Mouse (Mus musculus) neural tube, embryonic 14.5 days (tissue): ENCODE data around the gene Atp6v1g3. TPM values are rescaled to one million over a fixed set of nuclear protein-coding genes. Genes with fewer than 3 reads are reported as not detected.

ENCODE experiments used
- ATAC-seq: fragments of 200-750 bp; cut with Nextera tagmentation; 2 replicates; pipeline ENCODE4 v1.8.0; 2017; ENCODE audit warnings: low read depth, mild to moderate bottlenecking, moderate TSS enrichment, moderate library complexity
- H3K27ac ChIP-seq: fragments of 300-500 bp; sonication (generic); 2 replicates; pipeline ENCODE4 v1.5.1; 2014; ENCODE audit warnings: low read depth, mild to moderate bottlenecking, control low read depth, low read length, moderate library complexity, mixed read lengths
- H3K27me3 ChIP-seq: fragments of 300-500 bp; sonication (generic); 2 replicates; pipeline ENCODE4 v1.6.1; 2014; ENCODE audit warnings: low read length; ENCODE audit not compliant: control insufficient read depth, insufficient read depth
- H3K36me3 ChIP-seq: fragments of 300-500 bp; sonication (generic); 2 replicates; pipeline ENCODE4 v1.6.1; 2014; ENCODE audit warnings: low read length, mixed read lengths; ENCODE audit not compliant: control insufficient read depth, insufficient read depth
- H3K4me1 ChIP-seq: fragments of 300-500 bp; sonication (generic); 2 replicates; pipeline ENCODE4 v1.6.1; 2014; ENCODE audit warnings: low read length; ENCODE audit not compliant: control insufficient read depth, insufficient read depth
- H3K4me2 ChIP-seq: fragments of 300-500 bp; sonication (generic); 2 replicates; pipeline ENCODE4 v1.6.1; 2014; ENCODE audit warnings: mild to moderate bottlenecking, low read depth, low read length, control low read depth
- H3K4me3 ChIP-seq: fragments of 300-500 bp; sonication (generic); 2 replicates; pipeline ENCODE4 v1.5.1; 2014; ENCODE audit warnings: low read depth, low read length, control low read depth, mixed read lengths
- H3K9ac ChIP-seq: fragments of 300-500 bp; sonication (generic); replicated peaks from 2 replicates; pipeline ENCODE4 v1.6.1; 2014; ENCODE audit warnings: low read depth, mild to moderate bottlenecking, control low read depth, low read length, mixed read lengths
- H3K9me3 ChIP-seq: fragments of 300-500 bp; sonication (generic); 2 replicates; pipeline ENCODE4 v1.6.1; 2016; ENCODE audit warnings: low read length; ENCODE audit not compliant: control insufficient read depth
- WGBS: fragments of 180-500 bp; shearing (Covaris S2); extraction: QIAGEN DNeasy Blood & Tissue Kit; methylation state at CpG from one replicate; pipeline ENCODE4 v1.1.7; 2014; 5-methylcytosine and 5-hydroxymethylcytosine counted together
- polyA plus RNA-seq: library from polyadenylated mRNA; unstranded; fragments of >200 nt; fragmentation: Nextera tagmentation; extraction: Ambion mirVana; gene quantifications from 2 replicates; pipeline ENCODE4 v1.2.1, GENCODE M21; 2014

The Atp6v1g3 gene
- polyA plus RNA-seq, 1 experiment from 2014 or later: not detected

- no peak overlapping the region for H3K4me3 ChIP-seq
Measured at GRCm38 (mm10) chr1:138275859-138276258, 2.3 kb downstream of the Atp6v1g3 start.

GRCm38 (mm10) chr1:138281139-138281538 is 7.6 kb downstream of the Atp6v1g3 start:
- H3K36me3 ChIP-seq: no peaks in the 10 kb centered on the region
- H3K9me3 ChIP-seq: no peaks in the 10 kb centered on the region
- H3K4me3 ChIP-seq: no peak overlapping the region
- no peak overlapping the region for H3K4me2 ChIP-seq
- H3K27ac ChIP-seq: no peak overlapping the region
- ATAC-seq: no peak
- no peaks in the 10 kb centered on the region for H3K27me3 ChIP-seq
- no peak overlapping the region for H3K9ac ChIP-seq
- no peaks in the 10 kb centered on the region for H3K4me1 ChIP-seq
- 60% methylated on average over 6 of the region's 6 CpGs for WGBS

More at GRCm38 (mm10) chr1:138275859-138276258, 2.3 kb downstream of the Atp6v1g3 start:
- Histone ChIP-seq H3K9me3 (no peaks in the 10 kb centered on the region), H3K4me2 (no peak overlapping the region), H3K36me3 (no peaks in the 10 kb centered on the region), H3K4me1 (no peaks in the 10 kb centered on the region), H3K27me3 (no peaks in the 10 kb centered on the region), H3K9ac (no peak overlapping the region), H3K27ac (no peak overlapping the region)
- WGBS: 62% methylated on average over 5 of the region's 5 CpGs
- no peak for ATAC-seq

DNA sequence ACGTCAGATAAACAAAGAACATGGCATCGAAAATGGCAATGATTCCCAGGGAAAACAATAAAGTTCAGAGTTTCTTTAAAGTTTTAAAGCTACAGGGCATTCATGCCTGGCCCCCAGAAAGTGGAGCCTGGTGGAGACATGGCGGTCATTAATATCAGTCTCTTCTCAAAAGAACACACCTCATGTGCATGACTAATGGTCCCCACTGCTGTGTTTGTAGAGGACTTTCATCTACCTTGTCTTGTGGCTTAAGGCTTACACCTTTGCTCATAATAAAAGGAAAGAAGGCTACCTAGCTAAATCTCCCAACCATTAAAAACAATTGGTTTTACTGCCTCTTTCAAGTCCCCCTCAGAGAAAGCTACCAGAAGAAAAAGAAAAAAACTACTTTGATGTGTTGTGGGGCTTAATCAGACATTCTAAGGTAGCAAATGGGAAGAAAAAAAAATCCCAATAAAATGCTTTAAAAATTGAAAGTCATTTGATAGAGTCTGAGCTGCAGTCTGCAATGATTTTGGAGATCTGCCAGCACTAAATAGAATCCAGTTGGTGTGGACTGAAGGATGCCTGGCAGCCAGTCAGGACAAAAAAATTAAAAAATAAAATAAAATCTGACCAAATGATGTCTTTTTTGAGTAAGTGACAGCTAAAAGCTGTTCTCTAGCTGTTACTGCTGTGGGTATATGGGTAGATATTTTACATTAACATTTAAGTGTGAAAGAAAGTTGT is 9.0 kb downstream of the Atp6v1g3 start:
- Histone ChIP-seq H3K4me3 (no peak overlapping the region), H3K27ac (no peak overlapping the region), H3K9me3 (no peaks in the 10 kb centered on the region), H3K27me3 (no peaks in the 10 kb centered on the region), H3K9ac (no peak overlapping the region), H3K4me2 (no peak overlapping the region), H3K36me3 (no peaks in the 10 kb centered on the region), H3K4me1 (no peaks in the 10 kb centered on the region)
- ATAC-seq: no peak
- 65% methylated on average over 3 of the region's 3 CpGs for WGBS

- Histone ChIP-seq H3K9me3 (no peaks in the 10 kb centered on the region), H3K27ac (no peak overlapping the region), H3K4me2 (no peak overlapping the region), H3K27me3 (no peaks in the 10 kb centered on the region), H3K36me3 (no peaks in the 10 kb centered on the region), H3K9ac (no peak overlapping the region), H3K4me3 (no peak overlapping the region), H3K4me1 (no peaks in the 10 kb centered on the region)
- WGBS: 92% methylated on average over 4 of the region's 4 CpGs
- ATAC-seq: no peak
Measured at GRCm38 (mm10) chr1:138287665-138288064, 14.1 kb downstream of the Atp6v1g3 start.

DNA sequence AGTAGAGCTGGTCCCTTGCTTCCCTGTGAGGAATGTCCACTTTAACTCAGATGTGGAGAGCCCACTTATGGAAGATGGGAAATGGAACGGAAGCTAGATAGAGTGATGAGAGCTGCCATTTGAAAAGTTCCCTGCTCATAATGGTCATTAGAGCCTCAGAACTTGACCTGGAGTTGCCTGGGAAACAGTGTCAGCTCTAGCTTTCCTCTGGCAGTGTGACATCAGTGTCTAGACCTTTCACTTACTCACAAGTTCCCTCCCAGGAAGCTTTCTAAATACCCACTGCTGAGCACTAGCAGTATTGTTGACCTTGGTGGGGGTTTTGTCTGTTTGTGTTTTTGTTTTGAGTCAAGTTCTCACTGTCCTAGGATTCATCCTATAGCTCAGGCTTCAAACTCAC is 15.2 kb downstream of the Atp6v1g3 start:
- no peak for ATAC-seq
- H3K4me2 ChIP-seq: no peak overlapping the region
- H3K4me1 ChIP-seq: no peaks in the 10 kb centered on the region
- no peaks in the 10 kb centered on the region for H3K27me3 ChIP-seq
- H3K36me3 ChIP-seq: no peaks in the 10 kb centered on the region
- no peak overlapping the region for H3K9ac ChIP-seq
- 60% methylated on average over 1 of the region's 1 CpGs for WGBS
- no peak overlapping the region for H3K27ac ChIP-seq
- H3K9me3 ChIP-seq: no peaks in the 10 kb centered on the region
- no peak overlapping the region for H3K4me3 ChIP-seq

DNA sequence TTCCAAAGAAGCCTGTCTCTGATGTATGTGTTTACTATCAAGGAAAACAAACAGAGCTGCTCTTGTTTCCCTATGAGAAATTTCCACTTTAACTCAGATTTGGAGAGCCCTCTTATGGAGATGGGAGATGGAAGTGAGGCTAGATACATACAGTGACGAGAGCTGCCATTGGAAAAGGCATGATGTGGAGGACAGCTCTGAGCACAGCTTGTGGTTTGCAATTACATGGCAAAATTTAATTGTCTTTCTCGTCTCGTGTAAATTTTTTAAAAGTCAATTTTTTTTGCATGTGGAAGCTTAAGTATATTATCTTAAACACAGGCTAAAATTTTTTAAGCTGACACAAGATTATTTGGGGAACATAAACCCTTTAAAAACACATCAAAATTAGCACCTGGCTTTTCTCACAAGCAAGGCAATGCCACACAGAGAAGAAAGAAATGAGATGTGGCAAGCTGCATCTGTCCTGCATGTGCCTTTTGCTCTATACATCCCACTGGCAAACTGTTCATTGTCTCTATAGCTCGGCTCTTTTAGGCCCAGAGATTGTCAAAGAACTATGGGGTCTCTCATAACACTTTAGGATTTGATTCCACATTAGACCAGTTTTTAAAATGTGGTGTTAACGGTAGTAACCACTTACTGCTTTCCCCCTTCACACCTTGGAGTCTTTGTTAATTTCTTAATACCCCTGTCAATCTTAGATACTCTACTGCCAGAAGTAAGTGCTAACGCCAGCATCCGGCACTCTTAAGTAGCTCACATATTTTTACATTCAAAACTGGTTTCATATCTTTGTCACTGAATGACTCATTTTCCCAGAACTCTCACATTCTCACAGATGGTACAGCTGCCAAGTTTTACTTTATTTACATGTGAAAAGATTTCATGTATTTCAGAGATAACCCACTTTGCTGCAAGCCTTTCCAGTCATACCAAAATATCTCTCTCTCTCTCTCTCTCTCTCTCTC is 16.2 kb downstream of the Atp6v1g3 start:
- Histone ChIP-seq H3K4me3 (no peak overlapping the region), H3K9me3 (no peaks in the 10 kb centered on the region), H3K4me1 (no peaks in the 10 kb centered on the region), H3K36me3 (no peaks in the 10 kb centered on the region), H3K4me2 (no peak overlapping the region), H3K27me3 (no peaks in the 10 kb centered on the region), H3K27ac (no peak overlapping the region), H3K9ac (no peak overlapping the region)
- ATAC-seq: no peak
- WGBS: 78% methylated on average over 7 of the region's 7 CpGs

DNA sequence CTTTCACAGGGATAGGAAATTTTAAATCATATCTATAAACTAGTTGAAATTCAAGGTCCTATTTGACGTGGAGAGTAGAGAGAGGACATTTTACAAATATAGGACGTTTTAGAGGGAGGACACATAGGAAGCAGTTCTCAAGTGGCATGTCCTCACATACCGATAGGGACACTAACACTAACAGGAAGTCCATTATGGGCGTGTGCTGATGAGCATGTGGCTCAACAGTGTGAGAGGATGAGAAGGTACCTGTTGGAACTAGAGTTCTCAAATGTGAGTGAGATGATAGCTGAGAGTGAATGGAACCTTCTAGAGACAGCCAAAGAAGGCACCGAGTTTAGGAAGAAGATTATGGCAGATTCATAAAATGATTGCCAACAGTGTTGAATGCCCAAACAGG is 17.9 kb downstream of the Atp6v1g3 start:
- H3K36me3 ChIP-seq: no peaks in the 10 kb centered on the region
- 91% methylated on average over 5 of the region's 5 CpGs for WGBS

DNA sequence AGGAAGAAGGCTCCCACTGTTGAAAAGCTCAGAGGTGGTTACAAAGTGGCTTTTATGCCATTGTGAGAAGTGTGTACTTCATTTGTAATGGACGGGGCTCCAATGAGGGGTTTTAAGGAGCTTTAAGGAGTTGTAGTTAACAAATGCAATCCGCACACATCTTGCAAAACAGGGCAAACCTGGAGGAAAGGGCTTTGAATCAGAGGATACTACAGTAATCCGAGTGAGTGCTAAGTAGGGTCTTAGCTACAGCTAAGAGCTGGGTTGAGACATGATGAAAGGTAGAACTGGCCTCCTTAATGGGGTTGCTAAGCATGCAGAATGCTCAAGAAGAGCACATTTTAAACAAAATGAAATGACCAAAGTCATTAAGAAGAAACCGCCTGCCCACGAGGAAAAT is 20.9 kb downstream of the Atp6v1g3 start:
- no peaks in the 10 kb centered on the region for H3K36me3 ChIP-seq
- WGBS: 83% methylated on average over 5 of the region's 5 CpGs
- no peaks in the 10 kb centered on the region for H3K4me1 ChIP-seq
- no peaks in the 10 kb centered on the region for H3K9me3 ChIP-seq
- ATAC-seq: no peak
- no peak overlapping the region for H3K4me2 ChIP-seq
- H3K9ac ChIP-seq: no peak overlapping the region
- no peaks in the 10 kb centered on the region for H3K27me3 ChIP-seq
- H3K27ac ChIP-seq: no peak overlapping the region
- H3K4me3 ChIP-seq: no peak overlapping the region

More for the DNA sequence above, 17.9 kb downstream of the Atp6v1g3 start:
- no peak overlapping the region for H3K27ac ChIP-seq
- no peak overlapping the region for H3K4me3 ChIP-seq
- H3K9ac ChIP-seq: no peak overlapping the region
- no peaks in the 10 kb centered on the region for H3K4me1 ChIP-seq
- no peaks in the 10 kb centered on the region for H3K9me3 ChIP-seq
- H3K4me2 ChIP-seq: no peak overlapping the region
- ATAC-seq: no peak
- no peaks in the 10 kb centered on the region for H3K27me3 ChIP-seq

GRCm38 (mm10) chr1:138298156-138298555 is 24.6 kb downstream of the Atp6v1g3 start:
- no peak overlapping the region for H3K4me3 ChIP-seq
- ATAC-seq: no peak
- no peak overlapping the region for H3K4me2 ChIP-seq
- WGBS: 69% methylated on average over 2 of the region's 2 CpGs
- H3K27me3 ChIP-seq: no peaks in the 10 kb centered on the region
- no peak overlapping the region for H3K9ac ChIP-seq
- no peaks in the 10 kb centered on the region for H3K36me3 ChIP-seq
- H3K9me3 ChIP-seq: no peaks in the 10 kb centered on the region
- H3K27ac ChIP-seq: no peak overlapping the region
- no peaks in the 10 kb centered on the region for H3K4me1 ChIP-seq
